Mouse (Mus musculus) lung, adult 2 months (tissue): ENCODE data around the gene Msl2. TPM values are rescaled to one million over a fixed set of nuclear protein-coding genes. Genes with fewer than 3 reads are reported as not detected.

Experiments
- DNase-seq: peaks from one replicate; pipeline ENCODE4 v3.0.0; 2022
- H3K4me1 ChIP-seq: fragments of 200-500 bp; 2 replicates; pipeline ENCODE4 v1.6.1; 2011; ENCODE audit warnings: low read length; ENCODE audit not compliant: control insufficient read depth, insufficient read depth
- H3K4me3 ChIP-seq: fragments of 200-500 bp; replicated peaks from 2 replicates; pipeline ENCODE3; 2011; ENCODE audit warnings: low read depth, mild to moderate bottlenecking, control low read depth, low read length; ENCODE audit errors: extremely low read depth
- CTCF ChIP-seq: fragments of 200-500 bp; IDR thresholded peaks from 2 replicates; pipeline ENCODE4 v1.5.1; 2011; ENCODE audit warnings: mild to moderate bottlenecking, low read length, control low read depth; ENCODE audit not compliant: insufficient read depth
- POLR2A ChIP-seq: fragments of 200-500 bp; IDR thresholded peaks from 2 replicates; pipeline ENCODE4 v1.6.1; 2011; ENCODE audit warnings: low read depth, mild to moderate bottlenecking, control low read depth, low read length, borderline replicate concordance; ENCODE audit errors: extremely low read depth
- WGBS: fragments of 180-500 bp; shearing (Covaris S2); methylation state at CpG from one replicate; pipeline ENCODE4 v1.1.7; 2018; 5-methylcytosine and 5-hydroxymethylcytosine counted together
- polyA plus RNA-seq: library from polyadenylated mRNA; depleted of rRNA; stranded (reverse); fragments of >200 nt; gene quantifications from 2 replicates; pipeline ENCODE4 v1.2.3, GENCODE M21; 2012

Gene Msl2
- polyA plus RNA-seq, 1 experiment: 28.4 TPM

DNA sequence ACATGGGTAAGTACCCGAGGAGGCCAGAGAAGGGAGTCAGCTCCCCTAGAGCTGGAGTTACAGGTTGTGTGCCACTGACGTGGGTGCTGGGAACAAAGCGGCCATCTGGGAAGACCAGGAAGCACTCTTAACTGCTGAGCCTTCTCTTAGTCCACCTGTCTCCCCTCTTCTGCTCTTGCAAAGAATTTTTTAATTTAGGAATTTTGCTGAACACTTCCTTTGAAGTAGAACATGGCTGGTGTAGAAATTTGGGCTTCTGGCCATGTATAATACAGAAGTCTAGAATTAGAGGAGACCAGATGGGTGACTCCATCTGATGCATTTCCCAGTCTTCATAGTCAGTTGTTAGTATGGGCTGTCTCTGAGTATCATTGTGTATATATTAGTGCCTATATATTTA is 9.8 kb downstream of the Msl2 start:
- TF ChIP-seq CTCF (no peak), POLR2A (no peak)
- Histone ChIP-seq H3K4me3 (no peak overlapping the region), H3K4me1 (peaks cover 16% of the 10 kb centered on the region)
- DNase-seq: no peak
- 69% methylated on average over 3 of the region's 3 CpGs for WGBS

DNA sequence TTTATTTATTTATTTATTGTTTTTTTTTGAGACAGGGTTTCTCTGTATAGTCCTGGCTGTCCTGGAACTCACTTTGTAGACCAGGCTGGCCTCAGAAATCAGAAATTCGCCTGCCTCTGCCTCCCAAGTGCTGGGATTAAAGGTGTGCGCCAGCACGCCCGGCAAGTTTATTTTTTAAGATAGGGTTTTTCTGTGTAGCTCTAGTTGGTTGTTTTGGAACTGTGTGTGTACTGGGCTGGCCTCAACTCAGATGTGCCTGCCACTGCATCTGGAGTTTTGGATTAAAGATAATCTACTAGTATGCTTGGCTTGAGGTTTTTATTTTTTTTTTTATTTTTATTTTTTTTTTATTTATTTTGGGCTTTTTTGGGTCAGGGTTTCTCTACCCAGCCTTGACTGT is 21.5 kb downstream of the Msl2 start:
- no peak for TF ChIP-seq CTCF
- 88% methylated on average over 4 of the region's 4 CpGs for WGBS
- no peak for DNase-seq
- no peak overlapping the region for H3K4me3 ChIP-seq
- H3K4me1 ChIP-seq: peaks cover 15% of the 10 kb centered on the region

DNA sequence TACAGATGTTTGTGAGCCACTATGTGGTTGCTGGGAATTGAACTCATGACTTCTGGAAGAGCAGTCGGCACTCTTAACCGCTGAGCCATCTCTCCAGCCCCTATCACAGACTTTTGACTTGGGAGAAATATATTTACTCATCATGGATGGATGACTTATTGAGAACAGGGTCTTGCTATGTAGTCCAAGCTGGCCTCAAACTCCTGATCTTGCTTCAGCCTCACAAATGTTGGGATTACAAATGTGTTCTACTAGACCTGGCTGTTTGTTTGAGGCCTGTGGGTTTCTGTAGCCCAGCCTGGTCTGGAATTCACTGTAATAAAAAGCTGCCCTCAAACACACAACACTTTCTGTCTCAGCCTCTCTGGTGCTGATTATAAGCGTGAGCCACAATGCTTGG is 22.6 kb downstream of the Msl2 start:
- TF ChIP-seq POLR2A (no peak), CTCF (no peak)
- DNase-seq: no peak
- Histone ChIP-seq H3K4me1 (peaks cover 15% of the 10 kb centered on the region), H3K4me3 (no peak overlapping the region)
- WGBS: 82% methylated on average over 3 of the region's 3 CpGs

DNA sequence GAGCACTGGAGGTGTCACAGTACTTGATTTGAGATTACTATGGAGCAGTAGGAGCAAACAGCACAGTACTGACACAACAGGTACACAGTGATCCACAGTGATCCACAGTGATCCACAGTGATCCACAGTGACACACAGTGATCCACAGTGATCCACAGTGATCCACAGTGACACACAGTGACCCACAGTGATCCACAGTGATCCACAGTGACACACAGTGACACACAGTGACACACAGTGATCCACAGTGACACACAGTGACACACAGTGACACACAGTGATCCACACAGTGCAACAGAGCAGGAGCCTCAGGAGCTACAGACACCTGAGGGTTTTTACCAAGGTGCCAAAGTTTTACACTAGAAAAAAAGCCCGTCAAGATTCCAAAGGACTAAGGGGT is 23.6 kb downstream of the Msl2 start:
- peaks cover 18% of the 10 kb centered on the region for H3K4me1 ChIP-seq
- H3K4me3 ChIP-seq: no peak overlapping the region
- TF ChIP-seq CTCF (no peak), POLR2A (no peak)
- DNase-seq: no peak
- 62% methylated on average over 1 of the region's 1 CpGs for WGBS

DNA sequence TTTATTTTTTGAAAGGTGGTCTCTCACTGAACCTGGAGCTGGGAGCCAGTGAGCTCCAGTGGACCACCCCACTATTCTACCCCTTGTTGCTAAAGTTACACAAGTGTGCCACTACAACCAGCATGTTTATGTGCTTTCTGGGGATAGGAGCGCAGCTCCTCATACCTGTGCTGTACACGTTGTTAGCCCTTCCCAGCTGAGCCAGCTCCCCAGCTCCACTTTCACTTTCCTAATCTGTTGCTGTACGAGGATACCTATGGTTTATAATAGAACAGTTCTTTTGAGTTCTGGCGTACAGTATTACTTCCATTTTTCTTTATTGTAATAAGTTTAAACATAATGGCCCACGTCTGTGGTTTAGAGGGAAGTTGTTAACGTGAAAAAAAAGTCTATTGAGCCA is 25.5 kb downstream of the Msl2 start:
- WGBS: 31% methylated on average over 6 of the region's 6 CpGs
- DNase-seq: no peak
- Histone ChIP-seq H3K4me3 (peak overlapping the region; percentile 10), H3K4me1 (peaks cover 18% of the 10 kb centered on the region)
- no peak for TF ChIP-seq POLR2A
- no peak for TF ChIP-seq CTCF

DNA sequence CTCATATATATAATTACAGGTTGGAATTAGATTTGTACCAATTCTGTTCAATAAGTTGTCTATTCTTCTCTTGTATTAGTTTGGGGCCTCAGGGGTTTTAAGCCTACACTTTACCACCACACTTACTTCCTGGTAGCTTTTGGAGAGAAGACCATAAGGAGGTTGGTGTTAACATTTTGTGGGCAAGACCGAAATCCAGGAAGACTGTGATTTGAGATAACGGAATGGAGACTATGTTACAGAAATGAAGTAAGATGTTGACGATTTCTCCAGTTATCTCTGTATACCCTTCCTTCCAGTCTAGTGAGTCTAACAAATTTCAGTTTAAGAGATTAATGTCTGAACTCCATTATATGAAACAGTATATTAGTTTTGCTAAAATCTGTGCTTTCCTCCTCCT is 26.3 kb downstream of the Msl2 start:
- peaks cover 18% of the 10 kb centered on the region for H3K4me1 ChIP-seq
- TF ChIP-seq CTCF (no peak), POLR2A (no peak)
- no peak overlapping the region for H3K4me3 ChIP-seq
- 33% methylated on average over 3 of the region's 3 CpGs for WGBS
- no peak for DNase-seq

DNA sequence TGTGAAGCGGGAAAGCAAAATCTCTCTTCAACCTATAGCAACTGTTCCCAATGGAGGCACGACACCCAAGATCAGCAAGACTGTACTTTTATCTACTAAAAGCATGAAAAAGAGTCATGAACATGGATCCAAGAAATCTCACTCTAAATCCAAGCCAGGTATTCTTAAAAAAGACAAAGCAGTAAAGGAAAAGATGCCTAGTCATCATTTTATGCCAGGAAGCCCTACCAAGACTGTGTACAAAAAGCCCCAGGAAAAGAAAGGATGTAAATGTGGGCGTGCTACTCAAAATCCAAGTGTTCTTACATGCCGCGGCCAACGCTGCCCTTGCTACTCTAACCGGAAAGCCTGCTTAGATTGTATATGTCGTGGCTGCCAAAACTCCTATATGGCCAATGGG is 27.6 kb downstream of the Msl2 start:
- DNase-seq: no peak
- WGBS: 74% methylated on average over 8 of the region's 8 CpGs

DNA sequence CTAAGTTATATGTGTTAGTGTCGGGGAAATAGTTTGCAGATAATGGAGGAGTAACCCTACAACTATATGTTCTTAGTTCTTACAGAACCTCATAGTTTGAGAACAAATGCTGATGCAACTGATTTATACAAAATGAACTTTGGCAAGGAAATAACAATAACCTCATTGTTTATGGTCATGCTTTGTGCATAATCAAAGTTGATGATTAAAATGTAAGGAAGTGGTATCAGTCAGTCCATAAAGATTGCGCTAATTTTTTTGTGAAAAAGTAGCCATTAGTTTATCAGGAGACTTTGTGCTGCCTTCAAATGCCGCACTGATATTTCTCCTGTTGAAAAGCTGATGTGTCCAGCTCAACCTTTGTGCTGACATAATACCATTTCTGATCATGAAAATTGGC is 28.4 kb downstream of the Msl2 start:
- Histone ChIP-seq H3K4me3 (no peak overlapping the region), H3K4me1 (peaks cover 18% of the 10 kb centered on the region)
- 63% methylated on average over 3 of the region's 3 CpGs for WGBS
- no peak for DNase-seq
- TF ChIP-seq CTCF (no peak), POLR2A (no peak)

More for the DNA sequence above, 27.6 kb downstream of the Msl2 start:
- H3K4me1 ChIP-seq: peaks cover 18% of the 10 kb centered on the region
- TF ChIP-seq CTCF: no peak
- TF ChIP-seq POLR2A: no peak
- H3K4me3 ChIP-seq: no peak overlapping the region

DNA sequence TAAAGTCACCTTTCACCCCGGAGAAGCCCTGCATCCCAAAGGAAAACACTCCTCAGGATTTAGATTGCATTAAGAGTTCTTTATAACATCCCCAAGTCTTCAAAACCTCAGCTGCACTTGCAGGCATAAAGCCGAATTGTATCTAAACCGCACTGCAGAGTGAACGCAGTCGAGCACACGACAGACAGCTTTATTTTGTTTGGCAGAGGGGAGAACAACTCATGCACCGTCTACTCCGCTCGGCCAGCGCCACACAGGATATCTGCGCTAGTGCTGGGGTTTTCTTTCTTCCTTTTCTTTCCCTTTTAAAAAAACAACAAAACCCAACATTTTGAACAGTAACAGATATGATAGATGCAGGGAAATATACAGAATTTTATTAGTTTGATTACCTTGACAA is 31.0 kb downstream of the Msl2 start:
- whole genome bisulfite sequencing: 76% methylated on average over 11 of the region's 11 CpGs
- TF ChIP-seq CTCF: no peak
- no peak for TF ChIP-seq POLR2A
- DNase-seq: no peak
- Histone ChIP-seq H3K4me1 (peaks cover 8% of the 10 kb centered on the region), H3K4me3 (no peak overlapping the region)

DNA sequence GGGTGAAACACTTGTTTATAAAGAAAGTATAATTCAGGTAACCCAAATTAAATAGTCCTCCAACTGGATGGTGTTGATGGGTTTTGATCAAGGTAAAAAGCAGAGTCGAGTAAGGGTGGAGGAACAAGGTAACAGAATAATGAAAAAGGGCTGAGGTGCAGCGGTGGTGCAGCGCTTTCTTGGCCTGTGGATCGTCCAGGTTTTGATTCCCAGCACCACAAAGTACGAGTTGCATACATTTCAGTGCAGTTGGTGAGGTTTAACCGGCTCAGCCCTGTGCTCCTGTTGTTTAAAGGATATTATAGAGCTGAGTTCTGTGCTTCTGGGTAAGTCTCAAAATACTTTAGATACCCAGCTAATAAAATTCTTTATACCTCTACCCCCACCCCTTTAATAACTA is 31.8 kb downstream of the Msl2 start:
- TF ChIP-seq POLR2A (no peak), CTCF (no peak)
- Histone ChIP-seq H3K4me3 (no peak overlapping the region), H3K4me1 (peaks cover 7% of the 10 kb centered on the region; the same call in 1 of the 2 replicates)
- DNase-seq: no peak
- WGBS: 91% methylated on average over 6 of the region's 6 CpGs

DNA sequence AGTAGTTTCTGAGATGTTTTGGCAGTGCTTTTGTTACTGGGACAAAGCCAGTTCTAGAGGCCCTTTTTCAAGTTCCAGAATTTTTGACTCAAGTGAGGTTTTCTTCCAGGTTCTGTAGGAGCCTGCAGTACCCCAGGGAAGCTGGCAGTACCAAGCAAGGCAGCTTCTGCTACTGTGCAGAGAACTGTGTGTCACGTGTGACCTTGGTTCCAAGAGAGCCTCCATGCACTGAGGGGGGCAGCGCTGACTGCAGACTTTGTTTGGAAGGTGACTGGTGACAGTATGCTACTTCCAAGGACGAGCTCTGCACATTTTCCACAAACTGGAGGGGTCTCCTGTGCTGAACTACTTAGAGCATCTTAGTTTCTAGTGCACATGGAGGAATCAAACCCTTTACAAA is 33.5 kb downstream of the Msl2 start:
- 76% methylated on average over 3 of the region's 3 CpGs for WGBS
- no peak for TF ChIP-seq POLR2A
- no peak for TF ChIP-seq CTCF
- DNase-seq: no peak
- Histone ChIP-seq H3K4me3 (no peak overlapping the region), H3K4me1 (peaks cover 5% of the 10 kb centered on the region; the same call in 1 of the 2 replicates)

DNA sequence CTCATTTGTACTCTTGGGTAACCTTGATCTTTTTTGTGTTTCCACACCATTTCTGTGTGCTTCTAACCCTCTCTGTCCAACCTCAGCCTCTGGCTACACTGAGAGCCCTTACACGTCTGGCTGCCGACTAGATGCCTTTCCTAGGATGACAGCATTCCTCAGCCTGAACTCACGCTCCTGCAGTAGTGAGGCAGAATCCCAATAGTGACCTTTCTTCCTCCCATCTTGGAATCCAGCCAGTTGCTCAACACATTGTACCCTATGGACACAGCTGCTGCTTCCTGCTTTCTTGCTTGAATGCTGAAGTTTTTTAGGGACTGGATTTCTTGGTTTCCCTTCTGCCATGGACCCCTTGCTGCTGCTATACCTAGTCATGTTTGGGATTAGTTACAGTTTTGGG is 36.1 kb downstream of the Msl2 start:
- H3K4me3 ChIP-seq: no peak overlapping the region
- peaks cover 4% of the 10 kb centered on the region; the same call in 1 of the 2 replicates for H3K4me1 ChIP-seq
- 20% methylated on average over 3 of the region's 3 CpGs for WGBS
- no peak for DNase-seq
- TF ChIP-seq CTCF (no peak), POLR2A (no peak)
